In genomic region chr8:123329350-123329749, GRCm38 (mm10) we compare ENCODE assay signal across 26 mouse cellular contexts. TPM values are rescaled to one million over a fixed set of nuclear protein-coding genes. Genes with fewer than 3 reads are reported as not detected.
DNase-seq lines count a peak whose midpoint lies in the region; ATAC-seq and TF ChIP-seq lines count a peak whose summit lies in the region.
"Had no signal": no experiment of that assay in that cellular context is flagged by ENCODE, and none has a peak within 500 bp of the region (broad histone marks: within the 10 kb centered on the region; RNA-seq: fewer than 3 reads in every experiment).

No protein-coding gene starts in this region.

- 0 out of 2 replicates have a peak, but pooled peaks cover 4% of the 10 kb centered on the region for H3K27me3 ChIP-seq in small intestine, adult 2 months (ENCODE audit: control insufficient read depth, insufficient read depth, low read length)
- H3K27me3 ChIP-seq: forebrain, embryonic 15.5 days; hindbrain, embryonic 15.5 days had no signal

- H3K4me1 ChIP-seq in small intestine, adult 2 months (ENCODE audit: control insufficient read depth, insufficient read depth, insufficient read length, low read length): peaks cover 19% of the 10 kb centered on the region; the same call in 1 of the 2 replicates

- TF ChIP-seq POLR2A in small intestine, adult 2 months (IDR thresholded peaks at IDR 0.05; ENCODE audit: low read depth, low read length): no peak

- ATAC-seq in common myeloid progenitor, adult 5-6 weeks (replicated peaks; ENCODE audit: low read depth, poor library complexity, severe bottlenecking): peak; percentile 26; the same call in 1 of the 2 replicates
- ATAC-seq: forebrain, embryonic 15.5 days had no signal

- TF ChIP-seq CTCF in small intestine, adult 2 months (IDR thresholded peaks at IDR 0.05; ENCODE audit: extremely low read depth, insufficient read length, insufficient replicate concordance, low read depth, low read length): no peak
- no peak for TF ChIP-seq CTCF in left cerebral cortex, adult 2 months (IDR thresholded peaks at IDR 0.05)

- intact Hi-C loops in heart, postnatal 25 days (cut with DNase I): no loop called here
- intact Hi-C loops in left cerebral cortex, adult 2 months (cut with DNase I): no loop called here

- WGBS in small intestine, adult 2 months: 21% methylated on average over 4 of the region's 4 CpGs

- peak overlapping the region; percentile 20; the same call in 1 of the 2 replicates for H3K27ac ChIP-seq in small intestine, adult 2 months (ENCODE audit: insufficient read depth, low read depth, low read length)
- no peak overlapping the region for H3K27ac ChIP-seq in left cerebral cortex, adult 2 months
- H3K27ac ChIP-seq: embryonic facial prominence, embryonic 12.5 days; embryonic facial prominence, embryonic 15.5 days; forebrain, embryonic 12.5 days; forebrain, embryonic 15.5 days; heart, adult 2 months; heart, embryonic 10.5 days; heart, embryonic 13.5 days; hindbrain, embryonic 12.5 days; hindbrain, embryonic 15.5 days had no signal

- no peaks in the 10 kb centered on the region for H3K36me3 ChIP-seq in small intestine, adult 2 months (ENCODE audit: control insufficient read depth, insufficient read depth, low read length)
- H3K36me3 ChIP-seq: embryonic facial prominence, embryonic 12.5 days; embryonic facial prominence, embryonic 15.5 days; forebrain, embryonic 12.5 days; forebrain, embryonic 15.5 days; G1E; heart, embryonic 10.5 days; heart, embryonic 13.5 days; hindbrain, embryonic 12.5 days; hindbrain, embryonic 15.5 days had no signal

- peak; percentile 91 for DNase-seq in 416B (ENCODE audit: low read depth)
- no peak for DNase-seq in heart, postnatal 25 days (ENCODE audit: low spot score)
- no peak for DNase-seq in left cerebral cortex, adult 2 months (ENCODE audit: extremely low spot score in 1 of 2, low spot score in 2 of 2)
- no peak for DNase-seq in cerebellum, adult 18-20 months
- DNase-seq: adrenal gland, postnatal 10 days; adrenal gland, postnatal 36 days; B cell, adult 2 months; cerebellum, adult 8-10 months; cerebellum, postnatal 10 days; cerebellum, postnatal 36 days; gastrocnemius, postnatal 25 days; heart, adult 2 months; heart, postnatal 14 days had no signal

- H3K4me3 ChIP-seq in small intestine, adult 2 months (ENCODE audit: low read depth, low read length): no peak overlapping the region
- no peak overlapping the region for H3K4me3 ChIP-seq in left cerebral cortex, adult 2 months
- H3K4me3 ChIP-seq: embryonic facial prominence, embryonic 12.5 days; embryonic facial prominence, embryonic 15.5 days; erythroblast, embryonic 14.5 days; forebrain, embryonic 12.5 days; forebrain, embryonic 15.5 days; heart, adult 2 months; heart, embryonic 10.5 days; heart, embryonic 13.5 days; hindbrain, embryonic 12.5 days; hindbrain, embryonic 15.5 days had no signal

RNA-seq across cellular contexts. Expression of gene Spire2, which starts 3.2 kb away (rescaled TPM):
- total RNA-seq in common myeloid progenitor, adult 5-6 weeks (2017): 2.9 TPM in 2 replicates
- 20.9 and 56.2 TPM in 2 replicates for polyA plus RNA-seq in small intestine, adult 2 months (2012; rRNA removed)
- under 1 TPM; 0.10 to 0.20 TPM for total RNA-seq in heart, postnatal 25 days (2021)
- total RNA-seq in left cerebral cortex, adult 2 months (2021): 10 to 100 TPM; 14.1 to 19.5 TPM

RNA-seq across cellular contexts. Expression of gene Fanca, which starts 11.0 kb away (rescaled TPM):
- 23.1 and 43.3 TPM in 2 replicates for total RNA-seq in common myeloid progenitor, adult 5-6 weeks (2017)
- polyA plus RNA-seq in small intestine, adult 2 months (2012; rRNA removed): 10.9 and 14.1 TPM in 2 replicates
- total RNA-seq in heart, postnatal 25 days (2021): 1 to 10 TPM; 1.7 to 3.0 TPM
- total RNA-seq in left cerebral cortex, adult 2 months (2021): 1 to 10 TPM; 3.1 to 3.7 TPM
- total RNA-seq: gastrocnemius, adult 8-10 months had no signal

RNA-seq across cellular contexts. Expression of gene Tcf25, which starts 44.2 kb away (rescaled TPM):
- 105 and 176 TPM in 2 replicates for total RNA-seq in common myeloid progenitor, adult 5-6 weeks (2017)
- 82.6 and 128 TPM in 2 replicates for polyA plus RNA-seq in small intestine, adult 2 months (2012; rRNA removed)
- total RNA-seq in heart, postnatal 25 days (2021): 100 to 1,000 TPM; 113 to 157 TPM
- total RNA-seq in left cerebral cortex, adult 2 months (2021): 100 to 1,000 TPM; 586 to 610 TPM
